Mouse (Mus musculus) limb, embryonic 14.5 days (tissue): ENCODE data around the gene Msi2. TPM values are rescaled to one million over a fixed set of nuclear protein-coding genes. Genes with fewer than 3 reads are reported as not detected.
A peak's percentile ranks its signal among the peaks of the same experiment; 100 is the strongest.

Experiments used
- ATAC-seq: fragments of 200-750 bp; cut with Nextera tagmentation; 2 replicates; pipeline ENCODE4 v1.8.0; 2017; ENCODE audit warnings: low read depth, moderate number of reproducible peaks, moderate TSS enrichment; ENCODE audit not compliant: low FRiP score
- DNase-seq: peaks from one replicate; pipeline ENCODE4 v3.0.0-alpha.2; 2015; ENCODE audit warnings: low spot score
- H3K27ac ChIP-seq: fragments of 300-500 bp; sonication (generic); replicated peaks from 2 replicates; pipeline ENCODE4 v1.5.1; 2014; ENCODE audit warnings: low read depth, mild to moderate bottlenecking, low read length, moderate library complexity, mixed read lengths
- H3K27me3 ChIP-seq: fragments of 300-500 bp; sonication (generic); 2 replicates; pipeline ENCODE4 v1.6.1; 2014; ENCODE audit warnings: low read length, mixed read lengths; ENCODE audit not compliant: control insufficient read depth, insufficient read depth
- H3K36me3 ChIP-seq: fragments of 300-500 bp; sonication (generic); 2 replicates; pipeline ENCODE4 v1.6.1; 2014; ENCODE audit warnings: mild to moderate bottlenecking, low read length, moderate library complexity, mixed read lengths; ENCODE audit not compliant: control insufficient read depth, insufficient read depth
- H3K4me1 ChIP-seq: fragments of 300-500 bp; sonication (generic); 2 replicates; pipeline ENCODE4 v1.6.1; 2014; ENCODE audit warnings: antibody characterized with exemption, low read length, mixed read lengths; ENCODE audit not compliant: control insufficient read depth, insufficient read depth
- H3K4me2 ChIP-seq: fragments of 300-500 bp; sonication (generic); replicated peaks from 2 replicates; pipeline ENCODE4 v1.6.1; 2014; ENCODE audit warnings: low read depth, mild to moderate bottlenecking, low read length, moderate library complexity; ENCODE audit not compliant: severe bottlenecking
- H3K4me3 ChIP-seq: fragments of 300-500 bp; sonication (generic); replicated peaks from 2 replicates; pipeline ENCODE4 v1.5.1; 2014; ENCODE audit warnings: low read length
- H3K9ac ChIP-seq: fragments of 300-500 bp; sonication (generic); 2 replicates; pipeline ENCODE4 v1.6.1; 2014; ENCODE audit warnings: mild to moderate bottlenecking, low read depth, low read length, moderate library complexity; ENCODE audit not compliant: severe bottlenecking
- H3K9me3 ChIP-seq: fragments of 300-500 bp; sonication (generic); 2 replicates; pipeline ENCODE4 v1.6.1; 2016; ENCODE audit warnings: low read length; ENCODE audit not compliant: control insufficient read depth
- POLR2A ChIP-seq: fragments of 200-500 bp; IDR thresholded peaks from 2 replicates; pipeline ENCODE4 v1.8.0; 2012; ENCODE audit warnings: inconsistent platforms, mild to moderate bottlenecking, moderate library complexity, borderline replicate concordance; ENCODE audit not compliant: insufficient read depth, insufficient read length; ENCODE audit errors: extremely low read depth
- WGBS: fragments of 180-500 bp; shearing (Covaris S2); extraction: QIAGEN DNeasy Blood & Tissue Kit; methylation state at CpG from one replicate; pipeline ENCODE4 v1.1.7; 2014; 5-methylcytosine and 5-hydroxymethylcytosine counted together
- polyA plus RNA-seq, 2 experiments: library from polyadenylated mRNA; depleted of rRNA in 1 of 2; stranded (reverse) in 1 of 2; unstranded in 1 of 2; fragments of >200 nt; fragmentation: Nextera tagmentation in 1 of 2; extraction: Ambion mirVana in 1 of 2; gene quantifications; 2 replicates each; pipeline versions ENCODE4 v1.2.1 to v1.2.3; 2012 to 2014

Msi2 gene
- polyA plus RNA-seq, 2 experiments: 13.9 to 36.5 TPM

- Histone ChIP-seq H3K4me1 (peaks cover 32% of the 10 kb centered on the region), H3K27me3 (no peaks in the 10 kb centered on the region), H3K27ac (no peak overlapping the region), H3K36me3 (no peaks in the 10 kb centered on the region; the same call in 1 of the 2 replicates), H3K9me3 (no peaks in the 10 kb centered on the region), H3K4me3 (no peak overlapping the region), H3K9ac (no peak overlapping the region), H3K4me2 (no peak overlapping the region)
- no peak for TF ChIP-seq POLR2A
- 70% methylated on average over 13 of the region's 13 CpGs for WGBS
- DNase-seq (no peak), ATAC-seq (no peak)
Observed at GRCm38 (mm10) chr11:88538710-88539340, 179.5 kb downstream of the Msi2 start.

DNA sequence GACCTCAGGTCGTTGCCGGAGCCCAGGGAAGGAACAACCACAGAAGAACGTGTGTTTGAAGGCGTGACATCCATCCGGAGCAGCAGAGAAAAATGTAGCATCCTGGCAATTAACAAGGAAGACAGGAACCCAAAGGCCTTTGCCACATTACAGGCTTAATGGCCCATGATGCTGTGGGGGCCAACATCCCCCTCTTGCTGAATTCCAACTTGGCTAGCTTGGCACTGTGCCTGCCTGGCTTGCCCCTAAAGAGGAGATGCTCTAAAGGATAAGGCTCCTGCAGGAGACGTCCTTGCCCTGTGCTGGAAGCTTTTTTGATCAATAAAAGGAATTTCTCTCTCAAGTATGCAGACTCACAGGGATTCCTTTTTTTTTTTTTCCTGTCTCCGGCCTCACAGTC lies 181.0 kb downstream of the Msi2 start:
- 72% methylated on average over 7 of the region's 7 CpGs for WGBS
- Histone ChIP-seq H3K27ac (no peak overlapping the region), H3K4me1 (peaks cover 21% of the 10 kb centered on the region), H3K9me3 (no peaks in the 10 kb centered on the region), H3K27me3 (no peaks in the 10 kb centered on the region), H3K36me3 (no peaks in the 10 kb centered on the region; the same call in 1 of the 2 replicates), H3K9ac (no peak overlapping the region), H3K4me3 (no peak overlapping the region), H3K4me2 (no peak overlapping the region)
- no peak for ATAC-seq
- no peak for DNase-seq
- no peak for TF ChIP-seq POLR2A

DNA sequence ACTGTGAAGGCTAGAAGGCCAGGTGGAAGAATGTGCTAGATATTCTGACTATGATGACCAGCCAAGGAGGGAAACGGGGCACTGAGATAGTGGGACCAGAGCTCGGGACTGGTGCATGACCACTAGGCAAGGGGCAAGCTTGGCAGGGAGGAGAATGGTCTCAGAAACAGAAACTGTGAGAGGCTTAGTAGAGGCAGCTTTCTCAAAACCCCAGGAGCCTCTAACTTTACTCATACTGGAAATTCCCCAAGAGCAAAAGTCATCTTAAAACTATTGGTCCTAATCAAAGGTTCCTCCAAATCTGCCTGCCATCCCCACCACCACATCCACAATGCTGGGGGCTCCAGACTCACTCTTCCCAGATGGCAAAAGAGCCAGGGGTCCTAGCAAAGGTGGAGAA lies 181.5 kb downstream of the Msi2 start:
- no peak overlapping the region for H3K4me2 ChIP-seq

DNA sequence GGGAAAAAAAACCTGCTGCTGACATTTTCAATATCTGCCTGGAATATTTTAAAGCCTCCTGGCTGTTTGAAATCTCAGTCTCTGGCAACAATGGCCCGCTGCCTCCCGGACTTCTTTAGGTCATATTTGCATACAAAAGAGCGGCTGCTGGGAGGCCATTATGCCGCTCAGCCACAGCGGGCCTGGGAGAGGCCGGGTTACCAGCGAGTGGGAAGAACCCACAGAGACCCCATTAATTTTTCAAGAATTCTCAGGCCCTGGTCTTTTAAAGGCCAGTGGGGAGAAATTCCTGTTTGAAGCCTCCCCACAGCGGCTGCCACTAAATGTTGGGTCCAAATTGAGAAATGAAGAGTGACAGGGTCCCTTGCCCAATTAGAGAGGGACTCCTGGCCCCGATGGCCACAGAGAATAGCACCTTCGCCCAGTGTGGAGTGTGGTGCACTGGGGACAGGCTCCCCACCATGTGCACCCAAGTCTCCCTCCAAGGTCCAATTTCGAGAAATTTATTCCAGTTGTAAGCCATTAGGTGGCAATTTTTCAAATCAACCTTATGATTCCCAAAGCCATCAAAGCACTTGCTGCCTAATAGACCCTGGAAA lies 183.9 kb downstream of the Msi2 start:
- Histone ChIP-seq H3K27ac (0 out of 2 replicates have a peak overlapping the region, but pooled peaks have one; percentile 13), H3K9me3 (no peaks in the 10 kb centered on the region), H3K27me3 (no peaks in the 10 kb centered on the region), H3K9ac (no peak overlapping the region), H3K4me2 (no peak overlapping the region), H3K4me1 (peaks cover 16% of the 10 kb centered on the region), H3K4me3 (no peak overlapping the region), H3K36me3 (no peaks in the 10 kb centered on the region; the same call in 1 of the 2 replicates)
- 19% methylated on average over 11 of the region's 11 CpGs for WGBS
- DNase-seq (no peak), ATAC-seq (no peak)
- TF ChIP-seq POLR2A: no peak

More for the DNA sequence above, 181.5 kb downstream of the Msi2 start:
- H3K36me3 ChIP-seq: no peaks in the 10 kb centered on the region; the same call in 1 of the 2 replicates
- no peak overlapping the region for H3K27ac ChIP-seq
- H3K4me3 ChIP-seq: no peak overlapping the region
- no peaks in the 10 kb centered on the region for H3K9me3 ChIP-seq
- DNase-seq: no peak
- H3K4me1 ChIP-seq: peaks cover 21% of the 10 kb centered on the region
- H3K27me3 ChIP-seq: no peaks in the 10 kb centered on the region
- H3K9ac ChIP-seq: no peak overlapping the region
- WGBS: 82% methylated on average over 2 of the region's 2 CpGs
- no peak for ATAC-seq
- no peak for TF ChIP-seq POLR2A

DNA sequence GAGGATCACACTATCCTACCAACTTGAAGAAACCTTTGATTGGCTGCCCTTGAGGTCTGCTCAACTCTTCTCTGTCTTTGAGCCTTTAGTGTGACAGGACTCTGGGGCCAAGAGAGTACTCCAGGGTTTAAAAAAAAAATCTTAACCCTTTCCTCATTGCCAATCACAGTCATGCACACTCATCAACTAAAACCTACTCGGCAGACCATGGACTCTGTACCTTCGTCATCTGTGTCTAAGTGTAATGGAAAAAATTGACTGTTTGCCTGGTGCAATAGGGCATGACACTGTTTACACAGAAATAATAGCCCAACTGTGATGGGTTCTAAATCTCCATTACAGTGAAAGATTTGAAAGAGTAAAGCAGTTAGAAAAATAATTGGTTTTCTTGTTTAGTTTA lies 186.3 kb downstream of the Msi2 start:
- 86% methylated on average over 2 of the region's 2 CpGs for WGBS

More for the DNA sequence above, 186.3 kb downstream of the Msi2 start:
- Histone ChIP-seq H3K9ac (no peak overlapping the region), H3K27me3 (no peaks in the 10 kb centered on the region), H3K36me3 (no peaks in the 10 kb centered on the region), H3K4me3 (no peak overlapping the region), H3K4me1 (peaks cover 34% of the 10 kb centered on the region), H3K4me2 (no peak overlapping the region), H3K27ac (no peak overlapping the region), H3K9me3 (no peaks in the 10 kb centered on the region)
- DNase-seq: no peak
- TF ChIP-seq POLR2A: no peak
- no peak for ATAC-seq
